Mouse (Mus musculus): ENCODE results near the gene Sypl2.

The Sypl2 gene

DNA sequence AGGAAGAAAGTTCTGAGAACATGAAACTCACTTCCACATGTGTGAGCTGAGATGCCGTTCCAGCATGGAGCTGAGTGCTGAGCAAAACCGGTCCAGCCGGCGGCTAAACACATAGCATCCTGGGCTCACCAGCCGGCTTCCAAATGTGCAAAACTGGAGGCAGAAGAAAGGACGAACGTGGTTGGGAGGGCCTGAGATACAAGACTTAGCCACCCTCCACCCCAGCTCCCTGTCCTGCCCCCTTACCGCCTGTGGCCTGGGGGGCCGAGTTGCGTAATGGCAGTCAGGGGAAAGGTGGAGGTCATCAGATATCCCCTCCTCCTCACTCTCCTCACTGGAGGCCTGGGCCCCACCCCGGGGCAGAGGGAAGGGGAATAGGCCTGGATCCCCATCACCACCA lies 22.0 kb downstream of the Sypl2 start:
- no peak for DNase-seq

DNA sequence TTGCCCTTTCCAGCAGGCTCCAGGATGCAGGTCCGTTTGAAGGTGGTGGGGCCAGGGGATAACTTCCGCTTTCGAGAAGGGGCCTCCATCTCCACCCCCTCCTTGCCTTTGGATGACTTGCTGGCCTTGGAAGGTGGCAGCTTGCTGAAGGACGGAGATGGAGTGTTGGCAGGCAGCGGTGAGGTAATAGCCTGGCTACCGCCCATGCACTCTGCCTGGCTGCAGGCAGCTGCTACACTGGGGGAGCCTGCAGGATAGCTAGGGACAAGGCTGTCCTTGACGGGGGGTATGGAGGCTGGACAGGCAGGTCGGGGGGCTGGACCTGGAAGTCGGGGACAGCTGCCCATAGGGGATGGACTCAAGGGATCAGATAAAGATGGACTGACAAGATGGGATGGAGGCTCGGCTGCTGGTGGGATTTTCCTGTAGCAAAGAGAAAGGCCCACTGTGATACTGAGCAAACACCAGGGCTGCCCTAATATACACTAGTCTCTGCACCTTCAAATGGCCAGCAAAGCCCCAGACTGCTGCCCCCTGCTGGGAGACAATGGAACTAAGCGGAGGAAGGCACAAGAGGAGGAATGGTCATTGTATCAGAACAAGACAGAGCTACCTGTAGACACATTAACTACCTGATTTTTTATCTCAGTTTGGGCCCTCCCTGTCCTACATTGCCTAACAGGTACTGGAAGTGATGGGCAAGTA lies 22.7 kb downstream of the Sypl2 start:
- DNase-seq = peak; percentile 82

DNA sequence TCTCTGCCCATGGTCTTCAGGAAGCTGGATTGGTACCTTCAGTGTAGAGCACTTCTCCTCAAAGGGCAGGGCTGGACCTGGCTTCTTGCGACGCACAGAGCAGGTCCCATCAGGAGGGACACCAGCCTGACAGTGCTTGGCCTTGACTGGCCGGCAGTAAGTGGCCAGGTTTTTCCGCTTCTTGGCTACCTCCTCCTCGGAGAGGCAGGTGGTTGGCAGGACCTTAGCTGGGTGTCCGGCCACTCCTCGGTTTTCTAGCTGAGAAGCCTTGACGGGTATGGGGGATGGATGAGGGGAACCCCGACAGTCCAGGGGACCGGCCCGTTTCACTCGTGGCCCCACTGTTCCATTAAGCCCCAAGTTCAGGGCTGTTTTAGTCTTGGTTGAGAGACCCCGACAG lies 23.2 kb downstream of the Sypl2 start:
- no peak for DNase-seq

DNA sequence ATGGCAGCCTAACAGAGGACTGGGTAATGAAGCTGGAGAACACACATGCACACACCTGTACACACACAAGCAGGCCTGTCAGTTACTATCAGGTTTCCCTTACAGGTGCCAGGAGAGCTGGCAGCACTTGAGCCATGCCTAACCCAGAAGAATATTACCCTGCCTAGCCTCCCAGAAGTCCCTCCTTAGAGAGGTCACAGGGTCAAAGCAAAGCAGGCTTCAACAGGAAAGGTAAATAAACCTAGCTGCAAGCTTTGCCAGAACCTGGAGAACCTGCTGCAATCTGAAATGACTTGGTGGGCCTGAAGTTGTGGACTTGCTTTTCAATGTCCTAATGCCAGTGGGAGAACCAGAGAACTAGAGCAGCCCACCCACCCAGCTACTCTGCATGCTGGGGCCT lies 23.9 kb downstream of the Sypl2 start:
- no peak for DNase-seq

DNA sequence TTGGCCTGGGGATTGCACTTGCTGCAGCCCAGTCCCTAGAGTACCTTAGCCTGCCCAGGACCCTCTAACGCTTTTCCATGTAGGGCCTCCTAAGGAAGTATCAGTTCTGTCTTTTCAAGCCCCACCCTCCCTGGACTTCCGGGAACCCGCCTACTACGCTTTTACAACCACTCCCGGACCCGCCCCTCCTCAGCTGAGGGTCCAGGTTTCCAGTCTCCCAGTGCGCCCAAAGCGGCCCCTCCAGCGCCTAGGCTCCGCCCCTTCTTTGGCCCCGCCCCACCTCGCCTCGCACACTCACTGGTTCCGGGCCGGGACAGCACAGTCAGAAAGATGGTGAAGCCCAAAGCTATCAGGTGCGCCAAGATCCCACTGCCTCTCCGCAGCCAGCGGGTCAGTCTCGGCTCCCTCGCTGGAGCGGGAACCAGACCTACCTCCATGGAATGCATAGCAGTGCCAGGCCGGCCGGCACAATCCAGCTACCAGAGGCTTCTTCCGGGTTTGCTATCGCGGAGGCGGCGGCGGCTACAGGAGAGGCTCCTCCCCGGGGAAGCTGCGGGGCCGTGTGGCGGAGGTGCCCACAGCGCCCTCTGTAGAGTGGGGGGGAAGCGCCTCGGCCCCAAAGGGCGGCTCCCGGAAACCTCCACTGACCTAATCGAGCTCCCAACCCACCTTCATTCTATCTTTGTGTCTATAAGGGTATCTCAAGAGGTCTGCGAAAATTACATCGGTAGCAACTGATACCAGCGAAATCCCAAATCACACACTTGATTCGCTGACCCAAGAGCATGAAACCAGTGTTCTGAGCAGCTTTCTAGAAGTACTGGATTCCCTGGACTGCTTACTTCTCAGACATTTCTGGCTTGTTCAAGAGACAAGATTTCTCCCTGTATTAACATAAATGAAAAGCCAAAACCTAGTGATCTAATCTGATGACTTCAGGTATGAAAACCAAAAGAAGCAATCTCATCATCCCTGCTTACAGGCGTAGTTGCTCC lies 25.8 kb downstream of the Sypl2 start, which contains the start of gene Cyb561d1:
TSS of gene Cyb561d1 (minus strand) at position 884 of the 995 bp plus-strand sequence.
- DNase-seq = peak; percentile 96

DNA sequence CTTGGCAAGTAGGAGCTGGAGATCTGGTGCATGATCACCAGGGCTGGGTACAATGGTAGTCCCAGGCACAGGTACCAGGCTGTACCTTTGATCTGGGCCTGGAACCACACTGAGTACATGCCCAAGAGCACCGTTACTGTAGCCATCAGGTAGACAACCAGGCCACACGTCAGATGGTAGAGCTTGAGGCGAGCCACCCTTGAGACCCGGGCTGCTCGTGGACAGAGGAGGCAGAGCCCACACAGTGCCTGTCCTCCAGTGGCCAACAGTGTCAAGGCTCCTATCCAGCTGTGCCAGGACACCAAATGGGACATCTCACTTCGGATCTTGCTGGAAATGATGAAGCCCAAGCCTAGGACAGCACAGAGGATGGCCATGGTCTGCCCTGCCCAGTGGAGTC lies 27.2 kb downstream of the Sypl2 start:
- DNase-seq = no peak

DNA sequence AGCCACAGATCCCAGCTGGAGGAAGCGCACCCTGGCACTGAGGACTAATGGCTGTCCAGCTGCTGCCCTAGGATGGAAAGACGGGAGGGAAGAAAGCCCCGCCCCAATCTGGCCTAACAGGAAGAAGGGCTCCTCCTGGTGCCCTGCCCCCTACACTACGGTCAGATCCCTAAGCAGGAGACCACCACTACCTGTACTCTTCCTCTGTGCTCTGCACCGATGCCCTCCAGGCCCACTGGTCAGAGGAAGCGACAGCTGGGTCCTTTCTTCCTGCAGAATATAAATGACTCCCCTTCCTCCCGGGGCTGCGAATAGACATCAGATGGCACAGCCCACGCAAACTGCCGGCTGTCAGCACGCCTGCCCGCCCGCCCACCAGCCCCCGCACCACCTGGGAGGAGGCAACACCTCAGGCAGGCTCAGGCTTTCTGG lies 29.4 kb downstream of the Sypl2 start:
- DNase-seq = peak; percentile 49

DNA sequence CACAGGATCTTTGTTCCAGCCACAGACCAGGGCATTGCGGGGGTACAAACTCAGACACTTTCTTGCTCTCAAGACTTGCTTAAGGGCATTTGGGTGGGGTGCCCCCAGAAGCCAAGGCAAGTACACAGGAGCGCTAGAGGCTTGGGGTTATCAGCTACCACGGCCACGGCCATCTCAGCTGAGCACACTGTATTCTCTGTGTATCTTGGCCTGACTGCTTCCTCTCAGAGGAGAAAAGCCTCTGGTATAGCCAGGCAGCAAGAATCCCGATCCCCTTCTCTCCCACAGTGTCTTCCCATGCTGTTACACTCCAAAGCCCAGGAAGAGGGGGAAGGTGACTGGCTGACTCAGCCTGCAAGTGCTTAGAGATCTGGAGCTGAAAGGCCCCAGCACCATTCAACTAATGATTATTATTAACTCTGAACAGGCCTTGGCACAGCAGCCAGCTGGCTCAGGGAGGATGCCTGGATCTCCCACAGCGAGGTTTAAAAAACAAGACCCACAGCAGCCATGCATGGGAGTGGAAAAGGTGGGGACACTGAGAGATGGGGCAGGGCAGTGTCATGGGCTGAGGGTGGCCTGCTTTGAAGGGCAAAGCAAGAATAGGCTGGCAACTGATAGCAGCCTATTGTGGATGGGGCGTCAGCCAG lies 30.4 kb downstream of the Sypl2 start:
- DNase-seq = no peak

DNA sequence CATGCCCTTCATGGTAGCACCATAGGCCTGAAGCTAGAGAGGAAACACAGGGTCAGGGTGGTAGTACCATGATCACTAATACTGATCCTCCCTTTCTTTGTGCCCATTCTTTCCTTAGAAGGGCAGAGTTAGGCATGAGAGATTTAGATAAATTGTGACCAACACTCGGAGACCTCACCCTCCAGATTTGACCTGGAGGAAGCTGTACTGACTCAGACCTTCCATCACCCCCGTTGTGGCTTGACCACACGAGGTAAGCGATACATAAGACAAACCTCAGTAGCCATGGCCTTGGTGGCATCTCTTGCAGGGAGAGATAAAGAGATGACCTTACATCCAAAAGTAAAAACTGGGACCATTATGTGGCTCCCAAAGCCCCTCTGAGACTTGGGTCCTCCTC lies 31.2 kb downstream of the Sypl2 start:
- DNase-seq = no peak

DNA sequence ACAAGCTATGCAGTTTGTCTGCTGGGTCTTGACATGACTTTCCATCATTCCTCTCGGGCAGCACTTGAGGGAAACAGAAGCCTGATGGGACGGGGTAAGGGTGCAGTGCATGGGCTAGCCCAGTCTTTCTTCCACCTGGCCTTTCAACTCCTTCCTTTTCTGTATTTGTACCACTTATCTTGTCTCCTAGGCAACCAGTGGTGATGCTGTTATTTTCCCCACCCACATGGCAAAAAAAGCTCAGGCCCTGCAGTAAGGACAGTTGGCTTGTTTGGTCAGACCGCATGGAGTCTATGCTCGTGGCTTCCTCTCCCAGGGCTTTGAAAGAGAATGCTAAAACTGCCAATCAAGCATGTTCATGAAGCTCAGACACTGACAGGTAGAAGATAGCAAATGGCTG lies 32.8 kb downstream of the Sypl2 start:
- DNase-seq = no peak

DNA sequence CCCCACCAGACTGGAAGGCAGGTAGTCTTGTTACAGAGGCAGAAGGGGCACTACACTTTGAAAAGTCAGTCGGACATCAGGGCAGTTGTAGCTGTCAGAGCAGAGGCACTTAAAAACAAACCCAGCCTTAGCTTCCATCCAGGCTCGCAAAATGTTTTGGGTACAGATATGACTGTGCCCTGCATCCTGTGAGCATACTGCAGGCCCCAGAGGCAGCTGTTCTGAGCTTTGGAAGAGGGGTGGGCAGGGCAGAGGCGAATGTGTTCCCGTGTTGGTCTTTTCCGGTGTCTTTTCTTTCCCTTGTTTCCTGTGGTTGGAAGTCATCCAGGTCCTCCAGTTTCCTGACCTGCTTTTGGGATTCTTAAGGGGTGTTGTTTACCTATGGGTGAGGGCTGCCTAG lies 36.6 kb downstream of the Sypl2 start:
- DNase-seq = no peak

DNA sequence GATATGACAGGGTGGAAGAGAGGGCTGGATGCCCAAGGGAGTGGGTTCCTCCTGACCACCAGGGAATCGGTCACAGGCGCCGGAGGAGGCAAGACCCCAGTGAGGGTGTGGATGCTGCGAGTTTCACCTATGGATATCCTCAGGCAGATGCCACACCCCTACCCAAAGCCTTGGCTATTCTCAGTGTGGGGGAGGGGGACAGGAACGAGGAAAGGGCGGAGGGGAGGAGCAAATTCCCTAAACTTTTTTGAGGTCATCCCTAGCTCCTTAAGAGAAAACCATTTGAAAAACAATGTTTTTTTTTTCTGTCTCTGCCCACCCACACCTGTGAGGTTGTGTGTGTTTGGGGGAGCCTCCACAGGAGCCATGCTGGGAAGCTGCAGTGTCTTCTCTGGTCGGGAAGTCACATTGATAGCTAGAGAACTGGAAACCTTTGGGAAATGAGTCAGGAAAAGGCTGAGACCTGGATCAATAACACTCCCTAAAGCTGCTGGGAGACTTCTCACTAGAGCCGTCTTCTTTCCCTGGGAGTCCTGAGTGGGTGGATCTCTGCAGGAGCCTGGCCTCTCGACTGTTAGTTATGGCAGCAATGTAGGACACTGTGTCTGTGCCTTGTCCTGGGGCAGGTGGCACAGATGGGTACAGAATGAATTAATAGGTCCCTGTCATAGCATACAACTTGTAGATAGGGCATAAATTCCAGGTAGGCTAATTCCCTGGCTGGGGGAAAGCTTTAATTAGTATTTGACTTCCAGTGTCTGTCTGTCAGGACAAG lies 37.5 kb downstream of the Sypl2 start:
- DNase-seq = no peak

DNA sequence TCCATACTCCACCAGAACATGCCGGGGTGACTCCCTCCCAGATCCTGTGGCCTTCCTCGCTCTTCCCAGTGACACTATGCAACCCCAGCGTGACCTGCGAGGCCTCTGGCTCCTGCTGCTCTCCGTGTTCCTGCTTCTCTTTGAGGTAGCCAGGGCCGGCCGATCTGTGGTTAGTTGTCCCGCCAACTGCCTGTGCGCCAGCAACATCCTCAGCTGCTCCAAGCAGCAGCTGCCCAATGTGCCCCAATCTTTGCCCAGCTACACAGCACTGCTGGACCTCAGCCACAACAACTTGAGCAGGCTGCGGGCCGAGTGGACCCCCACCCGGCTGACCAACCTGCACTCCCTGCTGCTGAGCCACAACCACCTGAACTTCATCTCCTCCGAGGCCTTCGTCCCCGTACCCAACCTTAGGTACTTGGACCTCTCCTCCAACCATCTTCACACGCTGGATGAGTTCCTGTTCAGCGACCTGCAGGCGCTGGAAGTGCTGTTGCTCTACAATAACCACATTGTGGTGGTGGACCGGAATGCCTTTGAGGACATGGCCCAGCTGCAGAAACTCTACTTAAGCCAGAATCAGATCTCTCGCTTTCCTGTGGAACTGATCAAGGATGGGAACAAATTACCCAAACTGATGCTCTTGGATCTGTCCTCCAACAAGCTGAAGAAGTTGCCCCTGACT lies 39.2 kb downstream of the Sypl2 start:
- DNase-seq = no peak

DNA sequence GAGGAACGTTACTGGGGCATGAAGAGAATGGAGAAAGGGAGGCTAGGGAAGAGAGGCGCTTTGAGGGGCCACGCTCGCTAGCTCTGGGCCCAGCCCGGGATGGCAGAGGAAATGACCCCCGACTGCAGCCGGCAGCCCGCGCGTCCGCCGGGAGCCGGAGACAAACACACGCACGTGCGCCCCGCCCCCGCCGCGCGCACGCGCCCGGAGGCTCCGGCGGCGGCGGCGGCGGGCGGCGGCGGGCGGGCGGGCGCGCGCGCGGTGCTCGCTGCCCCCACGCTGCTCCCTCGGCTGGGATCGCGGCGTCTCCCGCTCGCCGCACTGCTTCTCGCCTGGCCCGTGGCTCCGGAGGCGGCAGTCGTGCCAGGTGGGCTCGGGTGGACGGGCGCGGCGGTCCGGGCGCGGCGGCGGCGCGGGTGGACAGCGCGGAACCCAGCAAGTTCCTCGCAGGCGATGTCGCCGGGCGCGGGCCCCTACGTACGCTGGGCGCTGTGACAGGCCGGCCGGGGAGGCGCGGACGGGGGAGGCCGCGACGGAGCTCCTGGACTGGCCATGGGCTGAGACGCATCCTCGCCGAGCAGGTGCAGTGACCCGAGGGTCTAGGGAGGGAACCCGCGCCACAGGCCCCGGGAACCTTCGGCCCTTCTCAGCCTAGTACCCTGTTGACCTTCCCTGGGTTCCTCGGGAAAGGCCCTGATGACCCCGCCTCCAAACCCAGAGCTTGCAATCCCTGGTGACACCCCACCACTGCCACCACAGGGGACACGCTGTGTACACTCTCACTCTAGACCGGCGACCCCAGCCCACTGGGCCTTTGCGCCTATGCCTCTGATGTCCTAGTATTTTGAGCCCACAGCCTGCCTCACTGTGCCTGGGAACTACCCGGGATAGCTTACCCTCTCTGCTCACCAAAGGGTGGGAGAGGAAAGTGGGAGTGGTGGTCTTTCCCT lies 40.1 kb downstream of the Sypl2 start, which contains the start of gene Amigo1:
TSS of gene Amigo1 (plus strand) at position 238 of the 950 bp plus-strand sequence.
- DNase-seq = peak; percentile 79

DNA sequence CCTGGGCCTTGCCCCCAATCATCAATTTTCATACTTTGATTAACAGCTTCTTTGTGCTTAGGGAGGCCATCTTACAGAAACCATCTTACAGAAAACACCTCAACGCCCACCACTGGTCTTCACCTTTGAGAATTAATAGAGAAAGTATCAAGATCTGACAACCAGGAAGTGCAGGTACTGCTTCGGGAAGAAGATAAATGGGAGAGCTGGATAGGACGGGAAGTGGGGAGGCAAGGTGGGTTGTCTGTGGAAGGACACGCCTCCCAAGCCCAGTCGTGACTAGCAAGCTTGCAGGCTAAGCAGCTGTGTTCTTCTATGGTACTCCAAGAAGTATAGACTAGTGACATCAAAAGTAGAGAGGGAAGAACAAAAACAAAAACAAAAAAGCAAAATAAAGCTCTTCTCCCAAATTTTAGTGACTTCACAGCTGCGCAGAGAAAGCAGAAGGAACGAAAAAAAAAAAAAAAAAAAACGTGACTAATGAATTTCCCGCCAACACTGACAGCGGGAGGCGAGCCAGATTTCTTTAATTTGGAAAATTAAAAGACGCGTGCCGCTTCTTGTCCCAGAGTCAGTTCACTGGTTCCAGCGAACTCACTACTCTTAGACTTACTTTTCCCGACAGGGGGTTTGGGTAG lies 40.9 kb downstream of the Sypl2 start:
- no peak for DNase-seq

DNA sequence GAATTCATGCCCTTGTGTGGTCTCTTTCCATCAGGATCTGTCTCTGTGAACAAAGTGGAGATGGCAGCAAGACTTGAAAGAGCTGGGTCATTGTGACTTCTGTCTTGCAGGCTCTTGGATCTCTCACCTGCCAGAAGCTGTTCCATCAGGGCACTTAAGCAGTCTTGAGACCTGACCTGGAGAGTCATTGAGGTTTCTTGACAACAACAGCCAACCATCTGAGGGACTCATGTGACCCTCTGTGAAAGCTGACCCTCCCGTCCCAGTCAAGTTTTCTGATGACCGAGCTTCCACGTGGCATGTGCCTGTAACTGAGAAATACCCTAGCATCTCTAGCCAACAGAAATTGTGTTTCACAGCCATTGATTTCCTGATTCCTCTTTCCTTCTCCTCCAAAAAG lies 41.7 kb downstream of the Sypl2 start:
- no peak for DNase-seq

DNA sequence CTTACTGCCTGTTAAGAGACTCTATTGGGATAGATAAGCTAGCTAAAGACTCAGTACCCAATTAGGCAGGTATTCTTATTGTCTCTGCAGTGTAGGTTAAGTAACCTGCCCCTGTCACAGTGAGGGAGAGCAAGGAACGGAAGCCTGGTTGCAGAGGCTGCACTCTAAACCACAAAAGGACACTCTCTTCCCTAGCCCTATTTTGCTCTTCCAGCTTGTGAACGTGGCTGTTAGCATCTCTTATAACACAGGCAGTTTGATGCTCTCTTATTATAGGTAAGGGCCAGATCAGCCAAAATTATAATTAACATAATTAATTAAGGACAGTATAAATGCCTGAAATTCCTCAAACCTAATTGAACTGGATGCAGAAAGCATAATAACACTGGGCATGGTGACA lies 45.9 kb downstream of the Sypl2 start:
- no peak for DNase-seq

DNA sequence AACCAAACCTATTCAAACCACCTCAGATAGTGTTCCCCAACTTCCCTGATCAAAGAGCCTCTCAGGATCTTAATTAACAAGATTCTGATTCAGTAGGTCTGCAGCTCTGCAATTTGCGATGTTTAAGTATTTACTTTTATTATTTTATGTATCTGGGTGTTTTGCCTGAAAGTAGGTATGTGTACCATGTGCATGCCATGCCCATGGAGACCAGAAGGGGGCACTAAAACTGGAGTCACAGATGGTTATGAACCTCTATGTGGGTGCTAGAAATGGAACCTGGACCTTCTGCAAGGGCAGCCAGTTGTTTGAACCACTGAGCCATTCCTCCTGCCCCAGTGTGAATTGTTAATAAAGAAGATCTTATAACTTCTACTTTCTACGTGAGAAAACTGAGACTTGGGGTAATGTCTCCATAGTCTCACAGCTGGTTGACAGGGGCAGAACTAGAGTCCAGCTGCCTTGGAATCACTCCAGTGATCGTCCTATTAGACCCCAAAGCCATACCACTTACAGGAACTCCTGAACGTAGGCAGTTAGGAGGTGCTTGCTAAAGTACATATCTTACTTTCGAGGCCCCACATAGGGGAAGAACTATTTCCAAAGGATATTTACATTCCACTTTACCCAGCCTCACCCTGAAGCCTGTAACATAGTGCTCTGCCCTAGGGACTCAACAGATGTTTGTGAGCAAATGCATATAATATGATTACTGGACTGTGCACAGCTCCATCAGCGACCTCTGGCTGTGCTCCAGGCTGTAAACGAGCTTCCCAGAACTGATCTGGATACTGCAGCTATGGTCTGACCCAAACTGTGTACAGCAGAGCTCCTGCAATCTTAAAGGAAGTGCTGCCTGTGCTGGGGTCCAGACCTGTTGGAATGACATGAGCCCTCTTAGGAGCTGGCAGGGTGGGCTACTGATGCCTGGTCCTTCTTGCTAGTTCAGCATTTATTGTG lies 47.4 kb downstream of the Sypl2 start:
- DNase-seq = peak; percentile 42

Measured in kidney, postnatal 14 days (tissue).